Mouse (Mus musculus): ENCODE results near the gene Adrb1.

DNA sequence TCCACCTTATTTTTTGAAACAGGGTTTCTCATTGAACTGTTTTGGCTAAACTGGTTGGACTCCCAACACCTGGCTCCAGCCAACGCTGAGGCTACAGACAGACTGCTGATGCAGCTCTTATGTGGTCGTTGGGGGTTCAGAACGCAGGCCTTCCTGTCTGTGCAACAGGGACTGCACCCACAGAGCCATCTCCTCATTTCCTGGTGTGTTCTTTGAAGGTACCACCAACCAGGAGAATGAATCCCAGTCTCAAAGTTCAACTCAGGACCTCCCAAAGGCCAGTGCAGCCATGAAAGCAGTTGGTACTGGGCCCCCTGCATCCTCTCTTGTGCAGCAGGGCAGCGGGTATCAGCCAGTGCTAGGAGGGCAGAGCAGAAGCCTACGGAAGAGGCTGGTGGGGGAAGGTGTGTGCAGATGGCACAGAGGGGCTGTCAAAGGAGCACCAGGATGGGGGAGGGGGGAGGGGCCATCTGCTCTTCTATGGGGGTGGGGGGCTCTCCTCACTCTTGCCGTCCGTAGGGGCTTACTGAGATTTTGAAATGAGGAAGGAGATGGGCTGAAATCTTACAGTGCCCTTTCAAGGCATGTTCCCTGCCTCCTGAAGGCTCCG is 34.9 kb upstream of the Adrb1 start:
- TF ChIP-seq POLR2AphosphoS2 (IDR thresholded peaks at IDR 0.05; ENCODE audit: insufficient read length, low read depth) (no peak), POLR2A (IDR thresholded peaks at IDR 0.05; ENCODE audit: insufficient read length, low read depth) (no peak), E2F4 (IDR thresholded peaks at IDR 0.05; ENCODE audit: insufficient read depth) (no peak), MAX (IDR thresholded peaks at IDR 0.05; ENCODE audit: low read depth) (no peak), USF1 (IDR thresholded peaks at IDR 0.05; ENCODE audit: low read depth) (no peak), CEBPB (IDR thresholded peaks at IDR 0.05; ENCODE audit: insufficient read depth, poor library complexity, severe bottlenecking) (no peak), SRF (IDR thresholded peaks at IDR 0.05; ENCODE audit: control insufficient read depth, insufficient read length, low read depth) (no peak), REST (IDR thresholded peaks at IDR 0.05; ENCODE audit: insufficient read depth, insufficient read length) (no peak), MYOD1 (IDR thresholded peaks at IDR 0.05; ENCODE audit: control insufficient read depth in 1 of 3, insufficient read length in 2 of 3, low read depth in 2 of 3) (no peak), TCF12 (IDR thresholded peaks at IDR 0.05; ENCODE audit: insufficient read depth, poor library complexity, severe bottlenecking) (no peak), MYOG (IDR thresholded peaks at IDR 0.05; ENCODE audit: control insufficient read depth in 1 of 3, insufficient read depth in 1 of 3, insufficient read length in 2 of 3, low read depth in 2 of 3) (no peak), TCF3 (IDR thresholded peaks at IDR 0.05; ENCODE audit: insufficient read length, low read depth) (no peak)

Data from myocyte (in vitro differentiated cells).